Mouse (Mus musculus) liver, adult 2 months (tissue): ENCODE results near the gene Inf2.

Experiments
- CTCF ChIP-seq: fragments of 200-500 bp; IDR thresholded peaks from 2 replicates; pipeline ENCODE4 v1.5.1; 2011; ENCODE audit warnings: low read depth, low read length, control low read depth
- POLR2A ChIP-seq: fragments of 200-500 bp; IDR thresholded peaks from 2 replicates; pipeline ENCODE4 v1.6.1; 2011; ENCODE audit warnings: low read length, control low read depth; ENCODE audit not compliant: insufficient read depth; ENCODE audit errors: extremely low read depth

GRCm38 (mm10) chr12:112628928-112629721 is 40.5 kb downstream of the Inf2 start:
- no peak for TF ChIP-seq CTCF
- TF ChIP-seq POLR2A, result no peak
